Mouse (Mus musculus) C2C12 (cell line): ENCODE results near the gene E4f1. TPM values are rescaled to one million over a fixed set of nuclear protein-coding genes. Genes with fewer than 3 reads are reported as not detected.
A peak's percentile ranks its signal among the peaks of the same experiment; 100 is the strongest.

Experiments used
- H3K27me3 ChIP-seq: one replicate; pipeline ENCODE4 v1.6.1; 2011; ENCODE audit not compliant: control insufficient read depth, insufficient read depth, insufficient read length
- H3K36me3 ChIP-seq: one replicate; pipeline ENCODE4 v1.6.1; 2011; ENCODE audit not compliant: control insufficient read depth, insufficient read depth
- H3K4me3 ChIP-seq: one replicate; pipeline ENCODE4 v1.5.1; 2011; ENCODE audit warnings: mild to moderate bottlenecking, control low read depth; ENCODE audit not compliant: poor library complexity, insufficient read depth, severe bottlenecking
- H3K79me2 ChIP-seq: one replicate; pipeline ENCODE4 v1.6.1; 2011; ENCODE audit not compliant: control insufficient read depth, insufficient read depth
- H3K79me3 ChIP-seq: one replicate; pipeline ENCODE4 v1.6.1; 2011; ENCODE audit warnings: low read depth, control low read depth
- H3ac ChIP-seq: one replicate; pipeline ENCODE3; 2011; ENCODE audit warnings: low read depth; ENCODE audit not compliant: control insufficient read depth, insufficient read length
- CEBPB ChIP-seq: IDR thresholded peaks from one replicate; pipeline ENCODE4 v1.6.1; 2011; ENCODE audit warnings: low read depth, mild to moderate bottlenecking, control low read depth, moderate library complexity
- CTCF ChIP-seq: IDR thresholded peaks from one replicate; pipeline ENCODE4 v1.5.1; 2011; ENCODE audit not compliant: control insufficient read depth, insufficient read depth, insufficient read length
- FOSL1 ChIP-seq: IDR thresholded peaks from one replicate; pipeline ENCODE4 v1.8.0; 2011; ENCODE audit warnings: mild to moderate bottlenecking, low read length; ENCODE audit not compliant: poor library complexity, insufficient read depth, severe bottlenecking
- MAX ChIP-seq: IDR thresholded peaks from one replicate; pipeline ENCODE4 v1.6.1; 2011; ENCODE audit warnings: mild to moderate bottlenecking, control low read depth
- MYOD1 ChIP-seq: IDR thresholded peaks from one replicate; pipeline ENCODE4 v1.6.1; 2011; ENCODE audit warnings: low read depth; ENCODE audit not compliant: control insufficient read depth, insufficient read length
- MYOG ChIP-seq: IDR thresholded peaks from one replicate; pipeline ENCODE4 v1.6.1; 2011; ENCODE audit not compliant: control insufficient read depth, insufficient read length; ENCODE audit errors: extremely low read depth
- USF1 ChIP-seq: IDR thresholded peaks from one replicate; pipeline ENCODE4 v1.6.1; 2011; ENCODE audit warnings: low read depth, mild to moderate bottlenecking, control low read depth, moderate library complexity
- polyA plus RNA-seq: library from polyadenylated mRNA; unstranded; fragments of >200 nt; fragmentation: generic; extraction: Trizol; gene quantifications from one replicate; pipeline ENCODE4 v1.2.1, GENCODE M21; 2012; ENCODE audit warnings: missing spikeins

E4f1 gene
- polyA plus RNA-seq, 1 experiment = 13.1 TPM

GRCm38 (mm10) chr17:24474557-24474956 lies 4.4 kb upstream of the E4f1 start:
- peaks cover 47% of the 10 kb centered on the region for H3K36me3 ChIP-seq
- TF ChIP-seq MAX (no peak), CTCF (no peak), FOSL1 (no peak), MYOG (no peak), USF1 (no peak), CEBPB (no peak), MYOD1 (no peak)
- no peak overlapping the region for H3ac ChIP-seq
- H3K4me3 ChIP-seq = no peak overlapping the region
- no peaks in the 10 kb centered on the region for H3K27me3 ChIP-seq
- H3K79me3 ChIP-seq = peaks cover 20% of the 10 kb centered on the region
- H3K79me2 ChIP-seq = peaks cover 40% of the 10 kb centered on the region

- TF ChIP-seq MYOG (no peak), MYOD1 (no peak), CEBPB (no peak), USF1 (no peak), MAX (no peak), CTCF (no peak)
- H3K4me3 ChIP-seq = no peak within 1 kb of the TSS
Observed at GRCm38 (mm10) chr17:24473612-24474275, 3.6 kb upstream of the E4f1 start, which contains the start of gene Bricd5. Bricd5 (plus strand) TSS chr17:24473884.

GRCm38 (mm10) chr17:24472512-24472911 lies 2.4 kb upstream of the E4f1 start:
- H3ac ChIP-seq = no peak overlapping the region
- peaks cover 47% of the 10 kb centered on the region for H3K36me3 ChIP-seq
- H3K4me3 ChIP-seq = peak overlapping the region; percentile 7
- H3K79me2 ChIP-seq = peaks cover 30% of the 10 kb centered on the region
- TF ChIP-seq USF1 (no peak), CEBPB (no peak), CTCF (no peak), FOSL1 (no peak), MYOG (no peak), MYOD1 (no peak), MAX (no peak)
- H3K79me3 ChIP-seq = peaks cover 20% of the 10 kb centered on the region
- H3K27me3 ChIP-seq = no peaks in the 10 kb centered on the region

More at GRCm38 (mm10) chr17:24473612-24474275, 3.6 kb upstream of the E4f1 start, which contains the start of gene Bricd5:
- peaks cover 40% of the 10 kb centered on the region for H3K79me2 ChIP-seq
- no peaks in the 10 kb centered on the region for H3K27me3 ChIP-seq
- peaks cover 47% of the 10 kb centered on the region for H3K36me3 ChIP-seq
- peaks cover 20% of the 10 kb centered on the region for H3K79me3 ChIP-seq
- H3ac ChIP-seq = no peak within 1 kb of the TSS

- TF ChIP-seq MAX (peak; percentile 1), USF1 (no peak)
- Histone ChIP-seq H3K79me2 (peaks cover 27% of the 10 kb centered on the region), H3K36me3 (peaks cover 36% of the 10 kb centered on the region), H3ac (peak overlapping the region; percentile 94), H3K27me3 (no peaks in the 10 kb centered on the region), H3K79me3 (peaks cover 16% of the 10 kb centered on the region), H3K4me3 (peak overlapping the region; percentile 68)
Observed at GRCm38 (mm10) chr17:24470701-24471527, 801 bp upstream of the E4f1 start.

- Histone ChIP-seq H3ac (peak overlapping the region; percentile 53), H3K27me3 (no peaks in the 10 kb centered on the region), H3K79me2 (peaks cover 27% of the 10 kb centered on the region), H3K36me3 (peaks cover 21% of the 10 kb centered on the region), H3K4me3 (peak overlapping the region; percentile 68), H3K79me3 (peaks cover 16% of the 10 kb centered on the region)
- no peak for TF ChIP-seq CEBPB
- no peak for TF ChIP-seq FOSL1
- no peak for TF ChIP-seq USF1
- no peak for TF ChIP-seq CTCF
- TF ChIP-seq MYOD1 = no peak
- no peak for TF ChIP-seq MAX
- no peak for TF ChIP-seq MYOG
Observed at GRCm38 (mm10) chr17:24469336-24469909, 690 bp downstream of the E4f1 start.
